Mouse (Mus musculus) neural tube, embryonic 15.5 days (tissue): ENCODE data around the gene Olfr114. TPM values are rescaled to one million over a fixed set of nuclear protein-coding genes. Genes with fewer than 3 reads are reported as not detected.

Experiments used
- ATAC-seq: fragments of 200-750 bp; cut with Nextera tagmentation; 2 replicates; pipeline ENCODE4 v1.8.0; 2017; ENCODE audit warnings: mild to moderate bottlenecking, moderate TSS enrichment, moderate library complexity; ENCODE audit not compliant: low FRiP score
- H3K27ac ChIP-seq: fragments of 300-500 bp; sonication (generic); replicated peaks from 2 replicates; pipeline ENCODE4 v1.5.1; 2015; ENCODE audit warnings: mild to moderate bottlenecking, inconsistent platforms
- H3K27me3 ChIP-seq: fragments of 300-500 bp; sonication (generic); replicated peaks from 2 replicates; pipeline ENCODE4 v1.6.1; 2015; ENCODE audit warnings: inconsistent platforms
- H3K36me3 ChIP-seq: fragments of 300-500 bp; sonication (generic); 2 replicates; pipeline ENCODE4 v1.6.1; 2015; ENCODE audit warnings: inconsistent platforms
- H3K4me1 ChIP-seq: fragments of 300-500 bp; sonication (generic); 2 replicates; pipeline ENCODE4 v1.6.1; 2015; ENCODE audit warnings: inconsistent platforms
- H3K4me2 ChIP-seq: fragments of 300-500 bp; sonication (generic); 2 replicates; pipeline ENCODE4 v1.6.1; 2015; ENCODE audit warnings: inconsistent platforms, mild to moderate bottlenecking, moderate library complexity
- H3K4me3 ChIP-seq: fragments of 300-500 bp; sonication (generic); replicated peaks from 2 replicates; pipeline ENCODE4 v1.5.1; 2015; ENCODE audit warnings: mild to moderate bottlenecking, inconsistent platforms
- H3K9ac ChIP-seq: fragments of 300-500 bp; sonication (generic); replicated peaks from 2 replicates; pipeline ENCODE4 v1.6.1; 2015; ENCODE audit warnings: mild to moderate bottlenecking, inconsistent platforms
- H3K9me3 ChIP-seq: fragments of 300-500 bp; sonication (generic); replicated peaks from 2 replicates; pipeline ENCODE4 v1.6.1; 2016; ENCODE audit warnings: inconsistent platforms
- WGBS: fragments of 180-500 bp; shearing (Covaris S2); methylation state at CpG from one replicate; pipeline ENCODE4 v1.1.7; 2015; ENCODE audit warnings: mixed read lengths; 5-methylcytosine and 5-hydroxymethylcytosine counted together
- polyA plus RNA-seq: library from polyadenylated mRNA; unstranded; fragments of >200 nt; fragmentation: Nextera tagmentation; extraction: Ambion mirVana; gene quantifications from 2 replicates; pipeline ENCODE4 v1.2.1, GENCODE M21; 2015

The Olfr114 gene
- not detected in 2 replicates for polyA plus RNA-seq

GRCm38 (mm10) chr17:37592643-37593042 is at the start of gene Olfr114:
Gene Olfr114, minus strand, starts transcription at chr17:37592743.
- Histone ChIP-seq H3K4me2 (no peak within 1 kb of the TSS), H3K4me3 (no peak within 1 kb of the TSS), H3K9me3 (no peaks in the 10 kb centered on the region), H3K27me3 (no peaks in the 10 kb centered on the region), H3K27ac (no peak within 1 kb of the TSS), H3K36me3 (no peaks in the 10 kb centered on the region), H3K4me1 (no peaks in the 10 kb centered on the region), H3K9ac (no peak within 1 kb of the TSS)
- ATAC-seq, result no peak

GRCm38 (mm10) chr17:37627009-37627408 is 34.5 kb upstream of the Olfr114 start, which contains the start of the genes Olfr115 and Olfr116:
Gene Olfr115, minus strand, starts transcription at chr17:37627109.
Gene Olfr116, minus strand, starts transcription at chr17:37627199.
- WGBS, result 81% methylated on average over 2 of the region's 2 CpGs
- no peaks in the 10 kb centered on the region for H3K27me3 ChIP-seq
- H3K4me2 ChIP-seq, result no peak within 1 kb of the TSS
- no peaks in the 10 kb centered on the region for H3K4me1 ChIP-seq
- H3K27ac ChIP-seq, result no peak within 1 kb of the TSS
- no peaks in the 10 kb centered on the region for H3K36me3 ChIP-seq
- H3K4me3 ChIP-seq, result no peak within 1 kb of the TSS
- no peak for ATAC-seq
- no peak within 1 kb of the TSS for H3K9ac ChIP-seq
- H3K9me3 ChIP-seq, result no peaks in the 10 kb centered on the region

- Histone ChIP-seq H3K27ac (no peak within 1 kb of the TSS), H3K4me2 (no peak within 1 kb of the TSS), H3K4me3 (no peak within 1 kb of the TSS), H3K9me3 (no peaks in the 10 kb centered on the region), H3K36me3 (no peaks in the 10 kb centered on the region), H3K9ac (no peak within 1 kb of the TSS), H3K27me3 (no peaks in the 10 kb centered on the region), H3K4me1 (no peaks in the 10 kb centered on the region)
- ATAC-seq, result no peak
These were observed 15.0 kb downstream of the Olfr114 start, which contains the start of gene Olfr113 for GRCm38 (mm10) chr17:37577563-37577962. Gene Olfr113, minus strand, starts transcription at chr17:37577663.

- Histone ChIP-seq H3K27me3 (no peaks in the 10 kb centered on the region), H3K4me2 (no peak within 1 kb of the TSS), H3K27ac (no peak within 1 kb of the TSS), H3K36me3 (no peaks in the 10 kb centered on the region), H3K9me3 (no peaks in the 10 kb centered on the region), H3K4me1 (no peaks in the 10 kb centered on the region), H3K4me3 (no peak within 1 kb of the TSS), H3K9ac (no peak within 1 kb of the TSS)
- no peak for ATAC-seq
These were observed 23.2 kb downstream of the Olfr114 start, which contains the start of gene Olfr112 for GRCm38 (mm10) chr17:37569351-37569750. Gene Olfr112, minus strand, starts transcription at chr17:37569451.

- Histone ChIP-seq H3K27me3 (no peaks in the 10 kb centered on the region), H3K9ac (no peak overlapping the region)
- WGBS, result 60% methylated on average over 1 of the region's 1 CpGs
These were observed 33.5 kb downstream of the Olfr114 start for GRCm38 (mm10) chr17:37558913-37559615.

GRCm38 (mm10) chr17:37543800-37544435 is 48.6 kb downstream of the Olfr114 start:
- peak; percentile 73 for ATAC-seq

More at GRCm38 (mm10) chr17:37558913-37559615, 33.5 kb downstream of the Olfr114 start:
- Histone ChIP-seq H3K4me2 (no peak overlapping the region), H3K4me3 (no peak overlapping the region), H3K27ac (no peak overlapping the region), H3K36me3 (no peaks in the 10 kb centered on the region), H3K9me3 (no peaks in the 10 kb centered on the region), H3K4me1 (no peaks in the 10 kb centered on the region)
- no peak for ATAC-seq

GRCm38 (mm10) chr17:37541454-37542119 is 51.0 kb downstream of the Olfr114 start:
- Histone ChIP-seq H3K4me1 (no peaks in the 10 kb centered on the region), H3K9me3 (no peaks in the 10 kb centered on the region), H3K4me2 (no peak overlapping the region), H3K36me3 (no peaks in the 10 kb centered on the region), H3K4me3 (no peak overlapping the region), H3K9ac (no peak overlapping the region), H3K27ac (no peak overlapping the region), H3K27me3 (no peaks in the 10 kb centered on the region)
- no peak for ATAC-seq
- WGBS, result 75% methylated on average over 4 of the region's 4 CpGs

More at GRCm38 (mm10) chr17:37543800-37544435, 48.6 kb downstream of the Olfr114 start:
- Histone ChIP-seq H3K27ac (no peak overlapping the region), H3K27me3 (no peaks in the 10 kb centered on the region), H3K36me3 (no peaks in the 10 kb centered on the region), H3K4me2 (no peak overlapping the region), H3K9me3 (no peaks in the 10 kb centered on the region), H3K4me1 (no peaks in the 10 kb centered on the region), H3K4me3 (no peak overlapping the region), H3K9ac (no peak overlapping the region)
- WGBS, result 68% methylated on average over 3 of the region's 3 CpGs

Other genes with a start within 250 kb of the Olfr114 start
- not detected in 2 replicates for gene Olfr104-ps, start 233.2 kb downstream of the Olfr114 start, polyA plus RNA-seq
- gene Olfr105-ps, start 213.7 kb downstream of the Olfr114 start, polyA plus RNA-seq, result not detected in 2 replicates
- not detected in 2 replicates for gene Olfr106-ps, start 202.3 kb downstream of the Olfr114 start, polyA plus RNA-seq
- 0.04 TPM in 1 of 2 replicates, not detected in the other for gene Olfr107, start 193.5 kb downstream of the Olfr114 start, polyA plus RNA-seq
- gene Olfr108, start 147.3 kb downstream of the Olfr114 start, polyA plus RNA-seq, result not detected in 2 replicates
- not detected in 2 replicates for gene Olfr109, start 133.8 kb downstream of the Olfr114 start, polyA plus RNA-seq
- 0.73 TPM in 1 of 2 replicates, not detected in the other for gene H2-M2, start 109.2 kb downstream of the Olfr114 start, polyA plus RNA-seq
- not detected in 2 replicates for gene Olfr110, start 100.3 kb downstream of the Olfr114 start, polyA plus RNA-seq
- gene Olfr111, start 84.7 kb downstream of the Olfr114 start, polyA plus RNA-seq, result not detected in 2 replicates
- not detected in 2 replicates for gene Olfr112, start 23.3 kb downstream of the Olfr114 start, polyA plus RNA-seq
- gene Olfr113, start 15.1 kb downstream of the Olfr114 start, polyA plus RNA-seq, result not detected in 2 replicates
- not detected in 2 replicates for gene Olfr115, start 34.4 kb upstream of the Olfr114 start, polyA plus RNA-seq
- not detected in 2 replicates for gene Olfr116, start 34.5 kb upstream of the Olfr114 start, polyA plus RNA-seq
- not detected in 2 replicates for gene Olfr117, start 71.0 kb upstream of the Olfr114 start, polyA plus RNA-seq
- not detected in 2 replicates for gene Olfr118, start 74.2 kb upstream of the Olfr114 start, polyA plus RNA-seq
- not detected in 2 replicates for gene Olfr119, start 103.8 kb upstream of the Olfr114 start, polyA plus RNA-seq
- not detected in 2 replicates for gene Olfr120, start 129.1 kb upstream of the Olfr114 start, polyA plus RNA-seq
- not detected in 2 replicates for gene Olfr121, start 156.1 kb upstream of the Olfr114 start, polyA plus RNA-seq
- gene Olfr122, start 175.9 kb upstream of the Olfr114 start, polyA plus RNA-seq, result not detected in 2 replicates
- gene Olfr123, start 200.8 kb upstream of the Olfr114 start, polyA plus RNA-seq, result not detected in 2 replicates
- not detected in 2 replicates for gene Olfr124, start 207.1 kb upstream of the Olfr114 start, polyA plus RNA-seq
- gene Olfr125, start 240.2 kb upstream of the Olfr114 start, polyA plus RNA-seq, result not detected in 2 replicates